Mouse (Mus musculus): ENCODE results near the gene Sstr4.

Gene Sstr4

GRCm38 (mm10) chr2:148393846-148394245, 1.3 kb upstream of the Sstr4 start:
- DNase-seq (ENCODE audit: low read depth), result no peak

GRCm38 (mm10) chr2:148396209-148396608, 1.1 kb downstream of the Sstr4 start:
- DNase-seq (ENCODE audit: low read depth), result no peak

GRCm38 (mm10) chr2:148397015-148397783, 2.1 kb downstream of the Sstr4 start:
- no peak for DNase-seq (ENCODE audit: low read depth)

GRCm38 (mm10) chr2:148397784-148398100, 2.6 kb downstream of the Sstr4 start:
- no peak for DNase-seq (ENCODE audit: low read depth)

GRCm38 (mm10) chr2:148398901-148399685, 3.9 kb downstream of the Sstr4 start:
- no peak for DNase-seq (ENCODE audit: low read depth)

- DNase-seq (ENCODE audit: low read depth), result no peak
These were observed 7.1 kb downstream of the Sstr4 start for GRCm38 (mm10) chr2:148402227-148402626.

- no peak for DNase-seq (ENCODE audit: low read depth)
These were observed 9.8 kb downstream of the Sstr4 start for GRCm38 (mm10) chr2:148404906-148405305.

GRCm38 (mm10) chr2:148406160-148406970, 11.2 kb downstream of the Sstr4 start:
- no peak for DNase-seq (ENCODE audit: low read depth)

GRCm38 (mm10) chr2:148406971-148407869, 12.1 kb downstream of the Sstr4 start:
- no peak for DNase-seq (ENCODE audit: low read depth)

- DNase-seq (ENCODE audit: low read depth), result no peak
These were observed 13.0 kb downstream of the Sstr4 start, which contains the start of gene Thbd for GRCm38 (mm10) chr2:148407870-148408760. Gene Thbd (minus strand): TSS chr2:148408188.

- no peak for DNase-seq (ENCODE audit: low read depth)
These were observed 13.6 kb downstream of the Sstr4 start for GRCm38 (mm10) chr2:148408761-148409120.

GRCm38 (mm10) chr2:148409141-148409540, 14.0 kb downstream of the Sstr4 start:
- DNase-seq (ENCODE audit: low read depth), result peak; percentile 13

GRCm38 (mm10) chr2:148409821-148410220, 14.7 kb downstream of the Sstr4 start:
- no peak for DNase-seq (ENCODE audit: low read depth)

GRCm38 (mm10) chr2:148419151-148419550, 24.0 kb downstream of the Sstr4 start:
- DNase-seq (ENCODE audit: low read depth), result no peak

- DNase-seq (ENCODE audit: low read depth), result no peak
These were observed 24.6 kb downstream of the Sstr4 start for GRCm38 (mm10) chr2:148419776-148420175.

- DNase-seq (ENCODE audit: low read depth), result no peak
These were observed 26.0 kb downstream of the Sstr4 start for GRCm38 (mm10) chr2:148421112-148421511.

GRCm38 (mm10) chr2:148421706-148422105, 26.6 kb downstream of the Sstr4 start:
- no peak for DNase-seq (ENCODE audit: low read depth)

GRCm38 (mm10) chr2:148425709-148426382, 30.7 kb downstream of the Sstr4 start:
- no peak for DNase-seq (ENCODE audit: low read depth)

- DNase-seq (ENCODE audit: low read depth), result no peak
These were observed 32.4 kb downstream of the Sstr4 start for GRCm38 (mm10) chr2:148427553-148427952.

- no peak for DNase-seq (ENCODE audit: low read depth)
These were observed 33.4 kb downstream of the Sstr4 start for GRCm38 (mm10) chr2:148428523-148428922.

Data from naive thymus-derived CD4-positive, alpha-beta T cell, adult 2 months (primary cell).